ENCODE assay signal across 14 mouse cellular contexts in genomic region chr4:140504067-140504913, GRCm38 (mm10).
DNase-seq lines count a peak whose midpoint lies in the region; ATAC-seq and TF ChIP-seq lines count a peak whose summit lies in the region.
"Had no signal": no experiment of that assay in that cellular context is flagged by ENCODE, and none has a peak within 500 bp of the region (broad histone marks: within the 10 kb centered on the region; RNA-seq: fewer than 3 reads in every experiment).

No protein-coding gene starts in this region.

- no peak overlapping the region for H3K9ac ChIP-seq in embryonic facial prominence, embryonic 14.5 days (ENCODE audit: low read depth, low read length)
- no peak overlapping the region for H3K9ac ChIP-seq in hindbrain, embryonic 16.5 days (ENCODE audit: low read depth, low read length)
- H3K9ac ChIP-seq: heart, embryonic 15.5 days; lung, embryonic 15.5 days had no signal

- no peaks in the 10 kb centered on the region for H3K27me3 ChIP-seq in embryonic facial prominence, embryonic 14.5 days (replicated peaks; ENCODE audit: control insufficient read depth, insufficient read depth, low read length)
- no peaks in the 10 kb centered on the region for H3K27me3 ChIP-seq in embryonic facial prominence, embryonic 10.5 days (replicated peaks; ENCODE audit: low read depth, poor library complexity, severe bottlenecking)
- no peaks in the 10 kb centered on the region for H3K27me3 ChIP-seq in hindbrain, embryonic 16.5 days (replicated peaks; ENCODE audit: control insufficient read depth, insufficient read depth, low read length)
- H3K27me3 ChIP-seq: lung, embryonic 15.5 days had no signal

- H3K27ac ChIP-seq in embryonic facial prominence, embryonic 14.5 days (replicated peaks; ENCODE audit: low read depth, low read length) = no peak overlapping the region
- no peak overlapping the region for H3K27ac ChIP-seq in embryonic facial prominence, embryonic 10.5 days (replicated peaks)
- no peak overlapping the region for H3K27ac ChIP-seq in hindbrain, embryonic 16.5 days (ENCODE audit: low read depth, low read length)
- H3K27ac ChIP-seq: heart, embryonic 15.5 days; layer of hippocampus, adult 2 months; lung, embryonic 15.5 days had no signal

- DNase-seq in embryonic facial prominence, embryonic 14.5 days (ENCODE audit: low spot score) = peak; percentile 19
- DNase-seq in embryonic facial prominence, embryonic 10.5 days (ENCODE audit: low spot score) = no peak
- DNase-seq in layer of hippocampus, adult 9-11 months = peak; percentile 35
- DNase-seq in layer of hippocampus, postnatal 25 days (ENCODE audit: extremely low spot score in 1 of 2, low spot score in 1 of 2) = no peak
- peak; percentile 87 for DNase-seq in brain, embryonic 14.5 days (ENCODE audit: low read depth)
- no peak for DNase-seq in cerebellum, postnatal 14 days
- no peak for DNase-seq in adrenal gland, postnatal 14 days
- DNase-seq: cerebellum, adult 11-12 months; right cerebral cortex, postnatal 14 days; thymus, adult 2 months had no signal

- H3K4me2 ChIP-seq in embryonic facial prominence, embryonic 14.5 days (ENCODE audit: low read depth, low read length) = no peak overlapping the region
- H3K4me2 ChIP-seq in hindbrain, embryonic 16.5 days (ENCODE audit: low read length) = no peak overlapping the region
- H3K4me2 ChIP-seq: heart, embryonic 15.5 days; lung, embryonic 15.5 days had no signal

- WGBS in embryonic facial prominence, embryonic 14.5 days = 31% methylated on average over 16 of the region's 16 CpGs
- 35% methylated on average over 16 of the region's 16 CpGs for WGBS in embryonic facial prominence, embryonic 10.5 days
- 31% methylated on average over 16 of the region's 16 CpGs for WGBS in hindbrain, embryonic 16.5 days

- no peak for ATAC-seq in embryonic facial prominence, embryonic 14.5 days (ENCODE audit: low read depth)
- 0 out of 2 replicates have a peak, but pooled peaks have one; percentile 26 for ATAC-seq in hindbrain, embryonic 16.5 days

- no peak for TF ChIP-seq POLR2A in brain, embryonic 14.5 days (IDR thresholded peaks at IDR 0.05; ENCODE audit: borderline replicate concordance, extremely low read depth, insufficient read depth, insufficient read length, poor library complexity, severe bottlenecking)

- TF ChIP-seq CTCF in brain, embryonic 14.5 days (IDR thresholded peaks at IDR 0.05; ENCODE audit: borderline replicate concordance, extremely low read depth, insufficient read depth, insufficient read length) = no peak

- H3K36me3 ChIP-seq in embryonic facial prominence, embryonic 14.5 days (ENCODE audit: control insufficient read depth, insufficient read depth, low read length) = no peaks in the 10 kb centered on the region
- no peaks in the 10 kb centered on the region for H3K36me3 ChIP-seq in embryonic facial prominence, embryonic 10.5 days (replicated peaks)
- H3K36me3 ChIP-seq in hindbrain, embryonic 16.5 days (ENCODE audit: control insufficient read depth, insufficient read depth, low read length) = no peaks in the 10 kb centered on the region
- H3K36me3 ChIP-seq: heart, embryonic 15.5 days; lung, embryonic 15.5 days had no signal

- H3K9me3 ChIP-seq in embryonic facial prominence, embryonic 14.5 days (ENCODE audit: control insufficient read depth, low read length) = no peaks in the 10 kb centered on the region
- H3K9me3 ChIP-seq in embryonic facial prominence, embryonic 10.5 days = no peaks in the 10 kb centered on the region
- no peaks in the 10 kb centered on the region for H3K9me3 ChIP-seq in hindbrain, embryonic 16.5 days (ENCODE audit: control insufficient read depth, low read length)
- H3K9me3 ChIP-seq: heart, embryonic 15.5 days; lung, embryonic 15.5 days had no signal

- H3K4me3 ChIP-seq in embryonic facial prominence, embryonic 14.5 days (ENCODE audit: low read depth, low read length) = no peak overlapping the region
- no peak overlapping the region for H3K4me3 ChIP-seq in embryonic facial prominence, embryonic 10.5 days
- no peak overlapping the region for H3K4me3 ChIP-seq in hindbrain, embryonic 16.5 days (ENCODE audit: low read length)
- H3K4me3 ChIP-seq: heart, embryonic 15.5 days; layer of hippocampus, adult 2 months; lung, embryonic 15.5 days had no signal

- H3K4me1 ChIP-seq in embryonic facial prominence, embryonic 14.5 days (ENCODE audit: control insufficient read depth, insufficient read depth, low read length) = no peaks in the 10 kb centered on the region
- H3K4me1 ChIP-seq in embryonic facial prominence, embryonic 10.5 days = peaks cover 39% of the 10 kb centered on the region
- peaks cover 9% of the 10 kb centered on the region for H3K4me1 ChIP-seq in hindbrain, embryonic 16.5 days (ENCODE audit: control insufficient read depth, insufficient read depth, low read depth, low read length)
- H3K4me1 ChIP-seq: lung, embryonic 15.5 days had no signal

Comparison
In these comparisons a context has a peak if more than half of its experiments do, and no peak if none do; other contexts are left out.
1. DNase-seq: peak in embryonic facial prominence, embryonic 14.5 days (single experiment), layer of hippocampus, adult 9-11 months (single experiment) and brain, embryonic 14.5 days (single experiment); none in embryonic facial prominence, embryonic 10.5 days (single experiment), layer of hippocampus, postnatal 25 days (0 of 2), cerebellum, postnatal 14 days (0 of 2) and adrenal gland, postnatal 14 days (single experiment).